Mouse (Mus musculus): Measurements from ENCODE around the gene Rnf103.
A peak's percentile ranks its signal among the peaks of the same experiment; 100 is the strongest.
"Not testable (repeated sequence)": the region's sequence is repeated elsewhere in the genome, so short reads cannot be mapped to it uniquely, and the experiment has no call there.

Rnf103 gene

DNA sequence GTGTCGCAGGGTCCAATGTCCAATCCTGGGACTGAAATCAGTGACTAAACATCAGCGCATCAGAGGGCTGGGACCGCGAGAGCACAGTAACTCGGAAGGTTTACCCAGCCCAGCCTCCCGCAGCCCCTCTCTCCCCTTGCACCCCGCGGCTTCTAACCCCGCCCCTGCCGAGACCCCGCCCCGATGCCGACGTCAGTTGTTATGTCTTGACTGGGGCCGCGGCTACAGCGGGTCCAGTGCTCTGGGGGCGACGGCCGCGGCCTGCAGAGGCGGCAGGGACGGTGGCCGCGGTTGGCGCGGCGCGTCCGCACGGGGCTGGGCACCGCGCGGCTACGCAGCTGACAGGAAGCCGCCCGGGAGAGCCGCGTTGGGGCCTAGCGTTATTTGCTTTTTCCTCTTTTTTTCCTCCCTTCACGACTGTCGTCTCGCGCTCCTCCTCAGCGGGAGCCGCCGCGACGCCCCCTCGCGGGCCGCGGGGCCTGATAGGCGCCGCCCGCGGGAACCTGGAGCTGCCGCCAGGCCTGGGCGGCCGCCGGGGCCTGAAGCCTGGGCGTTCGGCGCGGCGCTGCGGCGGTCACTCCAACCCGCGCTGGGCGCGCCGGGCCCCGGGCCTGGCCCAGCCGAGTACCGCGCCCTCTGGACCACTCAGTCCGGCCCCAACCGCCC is at the start of gene Rnf103:
Rnf103 (plus strand) TSS at position 220 of the 666 bp plus-strand sequence.
- DNase-seq: peak; percentile 98

DNA sequence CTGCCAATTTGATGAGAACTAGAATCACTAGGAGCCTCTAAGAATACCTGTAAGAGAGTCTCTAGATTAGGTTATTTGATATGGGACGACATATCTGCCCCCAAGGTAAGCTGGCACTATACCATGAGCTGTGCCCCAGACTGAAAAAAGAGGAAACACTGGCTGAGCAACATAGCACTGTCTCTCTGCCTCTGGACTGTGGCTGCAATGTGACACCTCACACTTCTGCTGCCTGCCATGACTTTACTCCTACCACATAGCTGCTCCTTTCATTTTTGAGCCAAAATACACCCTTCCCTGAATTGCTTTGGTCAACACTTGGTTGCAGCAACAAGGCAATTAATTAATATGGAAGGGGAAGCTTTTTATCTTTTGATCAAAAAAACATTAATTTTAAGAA is 48.9 kb upstream of the Rnf103 start:
- DNase-seq: no peak

DNA sequence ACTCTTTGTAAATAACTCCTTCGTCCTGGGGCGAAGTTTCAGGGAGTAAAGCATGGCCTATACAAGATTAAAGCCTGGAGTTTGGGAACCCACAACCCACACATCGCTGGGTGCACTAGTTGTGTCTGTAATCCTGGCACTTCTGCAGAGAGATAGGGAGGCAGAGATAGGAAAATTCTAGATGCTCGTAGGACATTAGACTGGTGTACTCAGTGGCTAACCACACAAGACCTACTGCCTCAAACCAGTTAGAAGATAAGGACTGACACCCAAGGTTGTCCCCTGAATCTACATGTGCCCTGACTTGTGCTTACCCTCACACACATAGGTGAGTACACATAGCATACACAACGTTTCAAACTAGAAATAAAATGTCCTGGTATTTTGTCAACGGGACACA is 48.1 kb upstream of the Rnf103 start:
- no peak for DNase-seq

DNA sequence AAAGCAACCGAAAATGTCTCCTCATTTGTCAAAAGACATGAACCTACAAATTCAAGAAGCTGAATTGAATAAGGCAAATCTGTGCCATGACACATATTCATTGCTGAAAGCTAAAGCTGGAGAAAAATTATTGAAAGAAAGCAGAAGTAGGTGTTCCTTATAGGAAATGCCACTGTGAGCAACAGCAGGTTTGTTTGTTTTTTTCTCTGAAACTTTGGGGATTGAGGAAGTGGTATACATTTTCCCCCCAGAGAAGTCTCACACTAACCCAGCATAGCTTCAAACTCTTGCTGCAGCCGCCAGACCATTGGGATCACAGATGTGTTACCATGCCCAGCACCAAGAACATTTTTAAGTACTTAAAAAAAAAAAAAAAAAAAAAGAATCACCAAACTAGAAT is 40.9 kb upstream of the Rnf103 start:
- no peak for DNase-seq

DNA sequence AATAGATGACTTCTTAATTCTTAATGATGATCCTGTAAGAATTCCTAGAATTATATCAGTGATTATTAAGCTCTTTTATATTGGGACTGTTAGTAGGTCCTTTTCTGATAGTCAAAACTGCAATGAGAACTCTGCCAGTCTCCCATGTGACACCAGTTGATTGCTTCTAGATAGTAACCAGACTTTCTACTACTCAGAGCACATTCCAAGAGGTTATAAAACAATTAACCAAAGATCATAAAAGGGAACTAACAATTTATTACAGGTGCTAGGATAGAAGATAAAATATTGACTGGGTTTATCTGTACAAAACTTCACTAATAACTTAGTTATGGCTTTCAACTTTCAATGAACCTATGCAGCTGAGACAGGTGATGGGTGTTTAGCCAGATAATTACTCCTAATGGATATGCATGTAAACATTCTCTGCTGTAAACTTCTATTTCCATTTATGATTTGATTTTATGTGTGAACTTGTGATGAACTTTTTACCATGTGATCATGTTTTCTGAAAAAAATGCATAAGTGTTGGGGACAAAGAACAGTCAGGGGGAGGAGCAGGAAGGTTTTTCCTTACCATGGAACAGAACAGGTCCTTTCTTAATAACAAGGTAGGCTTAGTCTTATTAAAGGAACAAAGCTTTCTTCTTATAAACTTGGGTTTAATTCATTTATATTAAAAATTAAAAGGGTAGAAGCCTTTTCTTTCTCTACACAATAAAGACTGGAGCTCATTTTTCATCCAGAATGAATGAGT is 39.5 kb upstream of the Rnf103 start:
- DNase-seq: not testable (repeated sequence)

DNA sequence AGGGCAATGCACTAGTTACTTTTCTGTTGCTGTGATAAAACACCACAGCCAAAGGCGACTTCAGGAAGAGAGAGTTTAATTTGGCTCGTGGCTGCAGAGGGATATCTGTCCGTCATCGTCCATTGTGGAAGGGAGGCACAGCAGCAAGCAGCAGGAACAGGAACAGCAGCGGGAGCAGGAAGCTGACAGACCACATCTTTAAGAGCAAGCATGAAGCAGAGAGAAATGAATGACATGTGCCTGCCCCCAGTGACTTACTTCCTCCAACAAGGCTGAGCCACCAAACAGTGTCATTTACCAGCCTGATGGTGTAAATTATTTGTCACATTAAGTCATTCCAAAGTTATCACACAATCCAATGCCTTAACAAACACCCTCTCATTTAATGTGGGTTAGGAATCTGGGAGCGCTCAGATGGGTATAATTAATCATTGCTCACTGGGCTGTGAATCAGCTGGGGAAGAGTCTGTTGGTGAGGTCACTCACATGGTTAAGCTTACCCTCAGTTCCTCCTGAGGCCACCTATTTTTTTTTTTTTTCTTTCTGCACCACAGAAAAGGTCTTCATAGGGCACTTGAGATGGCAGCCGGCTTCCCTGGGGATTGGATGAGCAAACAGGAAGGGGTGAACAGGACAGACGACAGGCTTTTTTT is 35.6 kb upstream of the Rnf103 start:
- no peak for DNase-seq

DNA sequence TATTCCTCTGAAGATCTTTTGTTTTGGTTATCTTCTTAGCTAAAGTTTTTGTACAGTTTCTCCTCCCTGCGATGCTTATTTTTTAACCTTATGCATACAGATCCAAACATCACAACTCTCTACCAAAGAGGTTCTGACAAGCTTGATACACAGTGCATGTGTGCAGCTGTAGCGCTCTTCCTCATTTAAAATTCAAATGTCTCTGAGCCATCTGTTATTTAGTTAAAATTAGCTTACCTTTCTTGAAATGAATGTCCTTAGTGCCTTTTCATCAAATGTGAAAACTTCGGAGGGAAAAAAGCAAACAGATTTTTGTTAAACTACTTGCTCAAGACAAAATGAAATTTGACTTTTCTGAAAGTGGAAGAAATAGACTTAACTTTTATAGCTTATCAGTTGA is 28.5 kb upstream of the Rnf103 start:
- DNase-seq: no peak

DNA sequence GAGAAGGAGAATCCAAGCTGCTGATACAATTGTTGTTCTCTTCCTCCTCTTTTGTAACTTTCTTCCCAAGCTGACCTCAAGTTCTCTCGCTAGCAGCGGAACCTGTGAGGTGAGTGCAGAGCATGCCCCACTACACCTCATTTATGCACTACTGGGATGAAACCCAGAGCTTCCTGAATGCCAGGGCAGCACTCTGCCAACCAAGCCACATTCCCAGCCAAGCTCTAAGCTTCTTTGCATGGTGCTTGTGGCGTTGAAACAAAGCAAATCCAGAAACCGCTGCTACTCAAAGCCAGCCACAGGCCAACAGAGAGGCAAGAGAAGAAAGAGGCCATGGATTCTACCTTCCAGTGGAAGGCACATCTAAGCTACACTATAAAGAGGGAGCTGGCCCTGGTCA is 25.9 kb upstream of the Rnf103 start:
- DNase-seq: peak; percentile 56 to 68

DNA sequence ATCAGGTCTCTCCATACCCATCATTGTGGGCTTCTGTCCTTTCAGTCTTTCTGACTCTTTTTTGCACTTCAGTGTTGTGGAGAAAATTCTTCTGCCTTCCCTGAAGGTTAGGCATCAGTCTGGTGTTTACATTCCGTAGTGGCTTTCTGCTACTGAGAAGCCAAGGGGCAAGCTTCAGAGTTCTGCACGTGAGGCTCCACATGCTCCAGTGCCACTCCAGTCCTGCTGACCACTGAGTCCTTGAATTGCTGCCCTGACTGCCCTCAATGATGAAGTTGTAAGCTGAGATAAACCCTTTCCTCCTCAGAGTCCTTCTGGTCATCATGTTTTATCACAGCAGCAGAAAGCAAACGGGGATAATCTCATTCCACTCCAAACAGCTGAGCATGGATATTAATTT is 24.4 kb upstream of the Rnf103 start:
- DNase-seq: no peak

DNA sequence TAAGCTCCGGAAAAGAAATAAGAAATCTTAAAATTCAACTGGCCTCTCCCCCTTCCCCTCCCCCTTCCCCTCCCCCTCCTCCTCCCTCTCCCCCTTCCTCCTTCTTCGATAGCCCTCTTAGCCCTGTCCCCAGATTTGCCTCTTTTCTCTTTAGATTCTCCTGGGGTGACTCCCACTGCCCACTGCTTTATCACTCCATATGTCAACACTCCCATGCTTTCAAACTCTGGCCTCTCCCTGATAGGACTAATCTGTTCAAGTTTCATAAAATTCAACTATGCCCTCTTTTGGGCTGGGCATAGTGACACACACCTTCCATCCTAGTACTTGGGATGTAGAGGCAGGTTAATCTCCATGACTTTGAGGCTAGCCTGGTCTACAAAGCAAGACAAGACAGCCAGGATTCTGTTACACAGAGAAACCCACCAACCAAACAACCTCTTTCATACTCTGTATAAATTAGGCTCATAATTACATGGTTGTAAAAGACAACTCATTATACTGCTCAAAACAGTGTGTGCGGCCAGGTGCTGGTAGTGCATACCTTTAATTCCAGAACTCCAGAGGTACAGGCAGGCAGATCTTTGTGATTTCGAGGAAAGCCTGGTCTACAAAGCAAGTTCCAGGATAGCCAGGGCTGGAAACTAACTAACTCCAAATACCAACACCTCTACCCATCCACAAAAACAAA is 21.7 kb upstream of the Rnf103 start:
- no peak for DNase-seq

DNA sequence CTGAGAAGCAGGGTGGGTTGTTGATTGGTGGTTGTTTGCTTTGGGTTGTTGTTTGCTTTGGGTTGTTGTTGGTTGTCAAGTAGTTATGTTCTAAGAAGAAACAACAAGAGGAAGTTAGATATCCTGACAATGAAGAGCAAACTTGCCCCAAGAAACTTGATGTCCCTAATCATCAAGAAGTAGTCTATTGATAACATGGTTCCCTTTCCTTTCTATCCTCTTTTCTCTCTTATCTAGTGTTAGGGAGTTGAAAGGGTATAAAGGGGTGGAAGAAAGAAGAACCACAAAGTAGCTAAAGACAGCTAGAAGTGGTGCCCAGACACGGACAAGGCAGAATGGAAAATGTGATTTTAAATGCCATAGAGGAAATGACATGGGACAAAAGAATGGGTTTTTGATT is 20.9 kb upstream of the Rnf103 start:
- DNase-seq: no peak

DNA sequence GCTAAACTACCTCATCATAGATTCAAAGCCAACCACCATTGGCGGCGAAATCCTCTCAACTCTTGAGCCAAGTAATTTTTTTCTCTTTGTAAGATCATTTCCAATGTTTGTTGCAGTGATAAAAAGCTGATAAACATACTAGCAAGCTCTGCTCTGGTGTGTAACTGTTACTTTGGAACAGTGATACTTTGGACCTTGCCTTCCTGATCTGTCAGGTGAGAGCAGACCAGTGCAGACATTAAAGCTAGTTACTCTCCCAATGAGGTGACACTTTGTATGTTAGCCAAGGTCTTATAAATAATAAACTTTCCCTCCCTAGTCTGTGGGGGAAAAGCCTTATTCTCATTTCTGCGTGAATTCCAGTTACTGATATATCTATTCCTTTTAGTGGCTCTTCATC is 18.1 kb upstream of the Rnf103 start:
- DNase-seq: no peak

DNA sequence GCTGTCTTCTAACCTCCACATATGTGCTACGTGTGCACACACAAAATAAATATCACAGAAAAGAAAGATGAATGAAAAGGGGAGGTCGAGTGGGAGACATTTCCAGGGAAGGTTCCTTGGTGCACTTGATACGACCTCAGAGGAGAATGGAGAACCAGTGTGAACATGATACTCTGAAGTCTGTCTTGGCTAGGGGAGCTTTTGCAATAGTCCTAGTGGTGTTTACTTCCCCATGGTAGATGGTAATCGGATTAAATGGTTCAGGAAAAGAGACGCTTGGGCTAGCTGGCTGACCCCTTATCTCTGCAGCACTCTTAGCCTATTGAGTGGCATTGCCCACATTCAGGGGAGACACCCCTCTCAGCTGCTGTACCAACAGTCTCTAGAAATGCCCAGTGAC is 16.9 kb upstream of the Rnf103 start:
- DNase-seq: no peak

DNA sequence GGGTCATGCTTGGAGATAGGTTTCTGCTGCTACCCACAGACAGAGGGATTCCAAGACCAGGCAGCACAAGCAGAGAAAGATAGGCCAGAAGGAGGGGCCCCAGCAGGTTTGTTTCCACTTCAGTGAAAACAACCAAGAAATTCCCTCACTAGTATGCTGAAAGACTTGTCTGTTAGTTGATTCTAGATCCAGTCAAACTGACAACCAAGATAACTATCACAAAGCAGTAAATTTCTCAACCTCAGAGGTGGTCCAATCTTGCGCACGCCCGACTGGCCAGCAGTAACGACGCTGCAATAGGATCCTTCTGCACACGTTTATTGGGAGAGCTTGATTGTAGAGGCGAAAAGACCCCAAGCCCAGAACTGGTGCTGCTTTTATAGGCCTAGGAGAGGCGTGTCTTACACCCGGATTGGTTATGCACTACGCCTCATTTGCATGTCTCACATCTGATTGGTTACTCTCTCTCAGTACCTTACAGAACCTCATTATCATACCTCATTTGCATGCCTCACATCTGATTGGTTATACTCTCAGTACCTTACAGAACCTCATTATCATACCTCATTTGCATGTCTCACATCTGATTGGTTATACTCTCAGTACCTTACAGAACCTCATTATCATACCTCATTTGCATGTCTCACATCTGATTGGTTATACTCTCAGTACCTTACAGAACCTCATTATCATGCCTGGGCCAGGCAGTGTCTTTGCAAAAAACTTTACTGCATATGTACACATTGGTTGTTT is 14.7 kb upstream of the Rnf103 start:
- not testable (repeated sequence) for DNase-seq

DNA sequence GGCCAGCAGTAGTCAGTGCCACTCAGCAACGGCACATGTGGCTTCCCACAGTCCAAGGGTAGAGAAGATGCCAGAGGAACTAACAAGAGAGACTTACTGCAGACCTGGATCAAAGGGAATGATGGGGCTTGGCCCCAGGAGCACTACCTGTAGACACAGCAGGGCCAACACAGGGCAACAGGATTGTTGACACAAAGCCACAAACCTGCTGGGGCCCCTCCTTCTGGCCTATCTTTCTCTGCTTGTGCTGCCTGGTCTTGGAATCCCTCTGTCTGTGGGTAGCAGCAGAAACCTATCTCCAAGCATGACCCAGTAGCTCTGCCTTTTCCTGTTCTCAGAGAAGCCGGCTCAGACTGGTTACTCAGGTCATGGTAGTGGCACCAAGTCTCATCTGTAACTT is 14.1 kb upstream of the Rnf103 start:
- not testable (repeated sequence) for DNase-seq

DNA sequence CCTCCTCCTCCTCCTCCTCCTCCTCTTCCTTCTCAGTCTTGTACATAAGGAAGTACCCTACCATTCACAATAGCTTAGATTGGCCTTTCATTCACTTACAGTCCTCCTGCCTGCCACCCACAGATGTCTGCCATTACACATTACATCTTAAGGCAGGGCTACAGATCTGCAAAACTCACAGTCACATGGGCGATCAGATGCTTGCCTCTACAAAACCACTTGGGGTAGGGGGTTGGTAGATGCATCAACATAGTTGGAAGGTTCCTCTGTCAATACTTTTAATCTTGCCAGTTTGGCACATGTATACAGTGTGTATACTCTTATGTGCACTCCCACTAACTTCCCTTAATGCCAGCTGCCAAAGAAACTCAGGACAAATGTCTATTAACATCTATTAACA is 13.6 kb upstream of the Rnf103 start:
- no peak for DNase-seq

DNA sequence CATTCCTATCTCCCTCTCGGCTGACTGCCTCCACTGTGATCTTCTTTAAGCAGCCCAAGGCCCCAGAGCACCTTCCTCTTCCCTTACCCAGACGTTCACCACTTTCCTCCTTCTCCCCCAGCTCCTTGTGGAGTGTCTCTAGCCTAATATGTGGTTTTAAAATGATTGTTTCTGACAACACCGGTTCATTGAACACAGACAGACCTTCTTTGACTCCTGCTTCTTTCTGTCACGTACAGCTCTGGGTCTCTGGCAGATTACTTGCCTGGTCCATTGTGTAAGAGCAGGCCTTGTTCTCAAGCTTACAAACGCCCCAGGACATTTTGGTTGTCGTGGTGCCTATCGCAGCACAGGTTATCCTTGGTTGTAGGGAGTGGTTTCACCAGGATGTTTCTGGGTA is 12.6 kb upstream of the Rnf103 start:
- DNase-seq: no peak

DNA sequence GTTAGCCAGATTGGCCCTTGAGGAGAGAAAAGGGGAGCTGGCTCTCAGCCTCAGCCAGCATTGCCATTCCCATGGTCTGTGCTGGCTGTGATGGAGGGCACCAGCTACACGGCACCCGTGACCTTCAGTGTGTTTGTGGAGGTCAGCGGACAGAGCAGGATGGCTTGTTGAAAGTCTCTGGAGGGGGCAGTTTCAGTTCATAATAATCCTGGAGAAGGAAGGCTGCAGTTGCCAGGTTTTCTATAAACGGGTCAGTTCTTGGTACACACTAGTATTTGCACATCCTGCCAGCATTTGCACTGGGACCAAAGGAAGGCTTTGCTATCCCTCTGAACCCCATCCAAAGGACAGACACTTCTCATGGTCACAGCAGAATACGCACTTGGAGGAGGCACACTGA is 8.4 kb upstream of the Rnf103 start:
- DNase-seq: no peak

DNA sequence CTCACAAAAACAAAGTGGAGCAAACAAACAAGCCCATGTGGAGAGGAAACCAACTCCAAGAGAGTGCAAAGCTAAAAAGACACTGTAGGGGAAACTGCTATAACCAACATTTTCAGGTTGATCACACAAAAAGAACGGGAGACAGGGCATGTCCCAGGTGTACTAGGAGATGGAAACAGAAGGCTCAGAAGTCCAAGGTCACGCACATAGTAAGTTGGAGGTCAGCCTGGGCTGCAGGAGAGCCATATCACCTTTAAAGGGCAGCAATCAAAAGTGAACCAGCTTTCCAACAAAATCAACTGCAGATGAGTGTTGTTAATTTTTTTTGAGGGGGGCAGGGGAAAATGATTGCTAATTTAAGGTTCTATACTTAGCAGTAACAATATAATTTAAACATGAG is 7.5 kb upstream of the Rnf103 start:
- DNase-seq: no peak

DNA sequence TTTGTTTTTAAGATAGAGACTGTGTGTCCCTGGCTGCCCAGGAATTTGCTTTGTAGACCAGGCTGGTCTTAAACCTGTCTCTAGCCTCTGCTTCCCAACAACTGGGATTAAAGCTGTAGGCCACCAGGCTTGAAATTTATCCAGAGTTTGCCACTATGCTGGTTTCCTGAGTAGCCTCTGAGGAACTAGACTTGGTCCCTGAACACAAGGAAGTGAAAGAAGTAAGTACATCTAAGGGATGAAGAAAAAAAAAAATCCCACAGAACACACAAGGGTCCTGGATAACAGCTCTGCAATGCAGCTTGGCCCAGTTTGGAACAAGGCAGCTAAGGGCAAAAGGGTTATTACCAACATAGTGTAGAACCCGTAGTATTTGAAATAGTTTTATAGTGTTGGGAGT is 6.8 kb upstream of the Rnf103 start:
- DNase-seq: no peak

DNA sequence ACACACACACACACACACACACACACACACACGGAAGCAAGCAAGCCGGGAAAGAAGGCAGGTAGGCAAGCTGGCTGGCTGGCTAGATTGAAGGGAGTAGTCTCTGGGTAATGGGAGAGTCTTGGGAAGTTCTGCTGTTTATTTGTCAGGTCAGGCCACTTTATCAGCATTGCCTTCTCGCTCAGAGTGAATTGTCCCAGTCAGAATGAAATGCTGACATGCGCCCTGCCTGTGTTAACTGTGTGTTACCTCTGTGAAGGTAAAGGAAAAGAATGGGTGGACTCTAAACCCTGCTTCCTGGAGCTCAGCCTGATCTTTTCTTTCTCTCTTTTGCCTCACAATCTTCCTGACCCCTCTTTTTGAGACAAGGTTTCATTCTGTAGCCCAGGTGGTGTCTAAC is 5.7 kb upstream of the Rnf103 start:
- DNase-seq: no peak

DNA sequence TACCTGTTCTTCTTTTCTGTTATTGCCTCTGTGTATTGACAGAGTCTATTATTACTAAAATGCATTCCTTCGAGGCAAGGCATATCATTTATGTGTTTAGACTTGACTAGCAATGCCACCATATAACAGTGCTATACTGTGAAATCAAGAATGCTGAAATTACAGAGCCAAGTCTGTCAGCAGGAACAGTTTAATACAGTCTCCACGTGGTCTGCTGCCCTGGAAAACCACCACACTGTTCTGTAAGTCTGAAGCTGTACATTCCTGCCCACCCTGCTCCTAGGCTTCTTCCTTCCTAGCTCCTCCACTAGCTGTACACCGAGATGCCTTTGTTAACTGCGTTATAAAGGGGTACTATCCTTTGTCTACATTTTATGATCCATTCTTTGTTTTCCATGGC is 1.6 kb upstream of the Rnf103 start:
- DNase-seq: no peak

Measured in cerebellum, postnatal 14 days (tissue).